Comparison of ENCODE assay signal across 21 mouse cellular contexts in genomic region chr13:81094513-81094912, GRCm38 (mm10).
DNase-seq lines count a peak whose midpoint lies in the region; ATAC-seq and TF ChIP-seq lines count a peak whose summit lies in the region.
"Had no signal": no experiment of that assay in that cellular context is flagged by ENCODE, and none has a peak within 500 bp of the region (broad histone marks: within the 10 kb centered on the region; RNA-seq: fewer than 3 reads in every experiment).

No protein-coding gene starts in this region.

- no peak overlapping the region for H3K4me2 ChIP-seq in lung, embryonic 15.5 days
- H3K4me2 ChIP-seq: forebrain, embryonic 13.5 days; heart, embryonic 15.5 days; hindbrain, embryonic 12.5 days; liver, embryonic 11.5 days; midbrain, embryonic 12.5 days; neural tube, embryonic 13.5 days had no signal

- no peak for DNase-seq in frontal cortex, postnatal 14 days (ENCODE audit: low spot score in 2 of 2)
- DNase-seq in heart, adult 9 months (ENCODE audit: low spot score in 2 of 2) = peak; percentile 10 to 19
- no peak for DNase-seq in heart, postnatal 14 days
- no peak for DNase-seq in lung, adult 2 months
- DNase-seq in lung, postnatal 25 days (ENCODE audit: low spot score) = peak; percentile 54
- DNase-seq in T-cell, adult 2 months (ENCODE audit: low spot score) = no peak
- DNase-seq: adrenal gland, adult 8-10 months; cerebellum, adult 11 months; cerebellum, postnatal 14 days; thymus, adult 18-20 months had no signal

- no peak for TF ChIP-seq POLR2A in lung, adult 2 months (IDR thresholded peaks at IDR 0.05; ENCODE audit: borderline replicate concordance, extremely low read depth, low read depth, low read length)

- no peaks in the 10 kb centered on the region for H3K27me3 ChIP-seq in lung, embryonic 15.5 days
- H3K27me3 ChIP-seq: CH12.LX; forebrain, embryonic 13.5 days; heart, embryonic 15.5 days; hindbrain, embryonic 12.5 days; midbrain, embryonic 12.5 days; neural tube, embryonic 13.5 days had no signal

- 61% methylated on average over 6 of the region's 6 CpGs for WGBS in lung, embryonic 15.5 days
- WGBS in lung, adult 2 months = 62% methylated on average over 6 of the region's 6 CpGs

- H3K36me3 ChIP-seq in lung, embryonic 15.5 days = no peaks in the 10 kb centered on the region
- H3K36me3 ChIP-seq: heart, embryonic 15.5 days; neural tube, embryonic 13.5 days had no signal

- H3K9me3 ChIP-seq in lung, embryonic 15.5 days = no peaks in the 10 kb centered on the region
- H3K9me3 ChIP-seq: forebrain, embryonic 13.5 days; heart, embryonic 15.5 days; hindbrain, embryonic 12.5 days; midbrain, embryonic 12.5 days; neural tube, embryonic 13.5 days had no signal

- no peak for TF ChIP-seq CTCF in lung, adult 2 months (IDR thresholded peaks at IDR 0.05; ENCODE audit: insufficient read depth, low read length)

- no peak overlapping the region for H3K4me3 ChIP-seq in lung, embryonic 15.5 days
- no peak overlapping the region for H3K4me3 ChIP-seq in lung, adult 2 months (replicated peaks; ENCODE audit: extremely low read depth, low read depth, low read length)
- H3K4me3 ChIP-seq: forebrain, embryonic 13.5 days; heart, embryonic 15.5 days; hindbrain, embryonic 12.5 days; midbrain, embryonic 12.5 days; neural tube, embryonic 13.5 days had no signal

- H3K9ac ChIP-seq in lung, embryonic 15.5 days = no peak overlapping the region
- H3K9ac ChIP-seq: forebrain, embryonic 13.5 days; heart, embryonic 15.5 days; hindbrain, embryonic 12.5 days; midbrain, embryonic 12.5 days; neural tube, embryonic 13.5 days had no signal

- peaks cover 3% of the 10 kb centered on the region; the same call in 1 of the 2 replicates for H3K4me1 ChIP-seq in lung, embryonic 15.5 days
- no peaks in the 10 kb centered on the region; the same call in 1 of the 2 replicates for H3K4me1 ChIP-seq in lung, adult 2 months (ENCODE audit: control insufficient read depth, insufficient read depth, low read length)
- H3K4me1 ChIP-seq: forebrain, embryonic 13.5 days; heart, embryonic 15.5 days; hindbrain, embryonic 12.5 days; midbrain, embryonic 12.5 days; neural tube, embryonic 13.5 days had no signal

- 0 out of 2 replicates have a peak overlapping the region, but pooled peaks have one; percentile 12 for H3K27ac ChIP-seq in lung, embryonic 15.5 days
- H3K27ac ChIP-seq: forebrain, embryonic 13.5 days; heart, embryonic 15.5 days; hindbrain, embryonic 12.5 days; kidney, postnatal 0 days; macrophage; midbrain, embryonic 12.5 days; neural tube, embryonic 13.5 days had no signal

- intact Hi-C loops in heart, postnatal 14 days (cut with DNase I) = no loop called here

- ATAC-seq in frontal cortex, adult (ENCODE audit: low TSS enrichment) = peak; percentile 92
- no peak for ATAC-seq in lung, embryonic 15.5 days (ENCODE audit: borderline replicate concordance, extremely low read depth, low FRiP score, low TSS enrichment)
- ATAC-seq: forebrain, embryonic 13.5 days had no signal

Comparison
In these comparisons a context has a peak if more than half of its experiments do, and no peak if none do; other contexts are left out.
1. DNase-seq: peak in heart, adult 9 months (2 of 2) and lung, postnatal 25 days (single experiment); none in frontal cortex, postnatal 14 days (0 of 2), heart, postnatal 14 days (0 of 2), lung, adult 2 months (single experiment) and T-cell, adult 2 months (single experiment).